Mouse (Mus musculus) heart, embryonic 10.5 days (tissue): ENCODE results near the gene Alcam. TPM values are rescaled to one million over a fixed set of nuclear protein-coding genes. Genes with fewer than 3 reads are reported as not detected.
A peak's percentile ranks its signal among the peaks of the same experiment; 100 is the strongest.

ENCODE experiments used
- DNase-seq: peaks from one replicate; pipeline ENCODE4 v3.0.0-alpha.2; 2017; ENCODE audit warnings: low spot score
- H3K27ac ChIP-seq: fragments of 300-500 bp; sonication (generic); 2 replicates; pipeline ENCODE4 v1.5.1; 2016; ENCODE audit warnings: mild to moderate bottlenecking
- H3K27me3 ChIP-seq: fragments of 300-500 bp; sonication (generic); 2 replicates; pipeline ENCODE4 v1.6.1; 2016; ENCODE audit warnings: mild to moderate bottlenecking; ENCODE audit not compliant: poor library complexity, insufficient read depth, severe bottlenecking
- H3K36me3 ChIP-seq: fragments of 300-500 bp; sonication (generic); 2 replicates; pipeline ENCODE4 v1.6.1; 2016; ENCODE audit warnings: mild to moderate bottlenecking, moderate library complexity
- H3K4me1 ChIP-seq: fragments of 300-500 bp; sonication (generic); 2 replicates; pipeline ENCODE4 v1.6.1; 2016; ENCODE audit warnings: mild to moderate bottlenecking
- H3K4me3 ChIP-seq: fragments of 300-500 bp; sonication (generic); 2 replicates; pipeline ENCODE4 v1.5.1; 2016; ENCODE audit warnings: mild to moderate bottlenecking, moderate library complexity
- H3K9me3 ChIP-seq: fragments of 300-500 bp; sonication (generic); 2 replicates; pipeline ENCODE4 v1.6.1; 2016; ENCODE audit warnings: mild to moderate bottlenecking, moderate library complexity
- WGBS: fragments of 180-500 bp; shearing (Covaris S2); methylation state at CpG from one replicate; pipeline ENCODE4 v1.1.7; 2016; 5-methylcytosine and 5-hydroxymethylcytosine counted together
- polyA plus RNA-seq: library from polyadenylated mRNA; unstranded; fragments of >200 nt; fragmentation: Nextera tagmentation; extraction: Ambion mirVana; gene quantifications from 2 replicates; pipeline ENCODE4 v1.2.1, GENCODE M21; 2016

The Alcam gene
- polyA plus RNA-seq, 1 experiment from 2014 or later, result 17.8 TPM

DNA sequence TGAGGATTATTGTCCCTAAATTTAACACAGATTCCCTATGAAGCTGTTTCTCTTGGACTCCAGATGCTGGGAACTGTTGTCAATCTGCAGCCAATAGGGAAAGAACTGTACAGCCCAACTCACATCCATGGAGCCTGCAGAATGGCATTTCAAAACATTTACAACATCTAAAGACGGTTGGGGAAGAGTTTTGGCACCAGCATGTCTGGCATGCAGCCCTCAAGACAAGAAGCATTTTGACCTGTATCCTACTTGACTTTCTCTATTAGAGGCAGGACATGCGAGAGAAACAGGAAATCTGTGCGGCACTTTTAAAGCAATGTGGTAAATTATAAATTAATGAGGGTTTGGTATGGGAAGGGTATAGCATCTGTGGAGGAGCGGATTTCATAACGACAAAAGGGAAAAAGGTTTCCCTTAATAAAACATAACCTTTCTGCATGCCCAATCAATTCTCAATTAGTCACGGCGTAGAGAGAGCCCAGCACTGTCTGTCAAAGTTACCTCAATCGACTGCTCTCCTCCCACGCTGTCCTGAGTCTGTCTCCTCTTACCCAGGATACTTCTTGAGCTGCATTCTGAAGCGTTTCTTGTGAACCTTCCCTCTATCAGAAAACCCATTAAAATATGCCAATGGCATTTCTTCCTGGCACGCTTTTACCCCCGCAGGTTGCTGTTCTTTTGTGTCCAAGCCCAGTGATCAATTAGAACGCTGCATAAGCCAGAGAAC, 70.3 kb downstream of the Alcam start:
- Histone ChIP-seq H3K27ac (no peak overlapping the region), H3K27me3 (no peaks in the 10 kb centered on the region), H3K4me1 (peaks cover 15% of the 10 kb centered on the region; the same call in 1 of the 2 replicates), H3K9me3 (no peaks in the 10 kb centered on the region), H3K4me3 (no peak overlapping the region), H3K36me3 (no peaks in the 10 kb centered on the region)
- DNase-seq, result no peak
- WGBS, result 71% methylated on average over 13 of the region's 13 CpGs

GRCm38 (mm10) chr16:52378811-52379597, 74.9 kb downstream of the Alcam start:
- Histone ChIP-seq H3K27me3 (no peaks in the 10 kb centered on the region), H3K9me3 (no peaks in the 10 kb centered on the region), H3K27ac (no peak overlapping the region), H3K4me1 (peaks cover 15% of the 10 kb centered on the region; the same call in 1 of the 2 replicates), H3K4me3 (no peak overlapping the region), H3K36me3 (no peaks in the 10 kb centered on the region)
- 66% methylated on average over 7 of the region's 7 CpGs for WGBS
- no peak for DNase-seq

DNA sequence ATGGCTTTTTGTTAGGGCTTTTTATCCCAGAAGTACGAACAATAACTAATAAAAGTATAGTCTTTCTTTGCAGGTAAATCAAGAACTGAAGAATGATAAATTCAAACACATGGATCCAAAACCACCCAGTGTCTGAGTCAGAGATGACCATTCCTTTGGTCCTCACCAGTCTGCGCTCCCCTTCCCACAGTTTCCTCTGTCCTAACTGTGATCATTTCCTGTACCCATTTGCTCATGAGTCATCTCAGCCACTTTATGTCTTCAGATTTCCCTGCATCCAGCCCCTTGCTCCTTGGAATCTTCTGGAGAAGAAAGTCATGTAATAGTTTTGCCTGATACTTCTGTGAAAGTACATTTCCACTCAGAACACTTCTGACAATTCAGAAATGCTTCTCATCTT, 77.0 kb downstream of the Alcam start:
- H3K9me3 ChIP-seq, result no peaks in the 10 kb centered on the region
- no peaks in the 10 kb centered on the region for H3K36me3 ChIP-seq
- no peak overlapping the region for H3K4me3 ChIP-seq
- H3K4me1 ChIP-seq, result 0 out of 2 replicates have a peak, but pooled peaks cover 6% of the 10 kb centered on the region
- DNase-seq, result no peak
- H3K27me3 ChIP-seq, result no peaks in the 10 kb centered on the region
- 85% methylated on average over 2 of the region's 2 CpGs for WGBS
- no peak overlapping the region for H3K27ac ChIP-seq

DNA sequence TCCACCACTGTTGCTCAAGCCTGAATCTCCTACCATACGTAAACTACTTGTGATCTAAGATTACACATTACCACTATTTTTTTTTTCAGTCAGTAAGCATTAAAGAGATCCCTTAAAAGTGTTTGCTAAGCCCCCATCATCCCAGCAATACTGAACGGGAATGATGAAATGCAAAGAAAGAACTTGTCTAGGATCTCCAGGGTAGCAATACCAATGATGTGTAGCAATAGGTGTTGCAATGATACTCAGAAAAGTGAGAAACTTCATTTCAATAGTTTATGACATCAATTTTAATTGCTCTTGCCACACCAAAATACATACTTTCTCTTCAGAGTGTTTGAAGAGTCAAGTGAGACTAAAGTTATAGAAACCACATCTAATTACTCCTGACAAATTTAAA, 81.9 kb downstream of the Alcam start:
- H3K4me3 ChIP-seq, result no peak overlapping the region
- 85% methylated on average over 2 of the region's 2 CpGs for WGBS
- no peak overlapping the region for H3K27ac ChIP-seq
- H3K36me3 ChIP-seq, result no peaks in the 10 kb centered on the region
- H3K9me3 ChIP-seq, result no peaks in the 10 kb centered on the region
- no peak for DNase-seq
- no peaks in the 10 kb centered on the region for H3K4me1 ChIP-seq
- no peaks in the 10 kb centered on the region for H3K27me3 ChIP-seq

DNA sequence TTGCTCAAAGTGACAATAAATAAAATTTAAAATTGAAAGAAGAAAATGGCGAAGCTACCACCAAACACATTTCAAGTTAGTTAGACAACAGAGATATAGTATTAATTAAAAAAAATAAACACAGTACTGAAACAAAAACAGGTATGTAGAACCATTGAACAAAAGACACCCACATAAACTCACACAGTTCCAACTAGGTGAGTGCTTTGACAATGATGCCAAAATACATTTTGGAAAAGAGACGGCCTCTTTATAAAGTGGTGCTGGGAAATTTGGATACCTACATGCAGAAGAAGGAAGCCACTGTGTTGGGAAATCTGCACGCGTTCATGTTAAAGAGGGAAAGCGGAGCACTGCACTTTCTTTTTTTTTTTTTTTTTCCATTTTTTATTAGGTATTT, 85.4 kb downstream of the Alcam start:
- no peak overlapping the region for H3K27ac ChIP-seq
- H3K27me3 ChIP-seq, result no peaks in the 10 kb centered on the region
- 94% methylated on average over 5 of the region's 5 CpGs for WGBS
- no peaks in the 10 kb centered on the region for H3K36me3 ChIP-seq
- no peaks in the 10 kb centered on the region for H3K4me1 ChIP-seq
- H3K4me3 ChIP-seq, result no peak overlapping the region
- no peaks in the 10 kb centered on the region for H3K9me3 ChIP-seq
- DNase-seq, result no peak

DNA sequence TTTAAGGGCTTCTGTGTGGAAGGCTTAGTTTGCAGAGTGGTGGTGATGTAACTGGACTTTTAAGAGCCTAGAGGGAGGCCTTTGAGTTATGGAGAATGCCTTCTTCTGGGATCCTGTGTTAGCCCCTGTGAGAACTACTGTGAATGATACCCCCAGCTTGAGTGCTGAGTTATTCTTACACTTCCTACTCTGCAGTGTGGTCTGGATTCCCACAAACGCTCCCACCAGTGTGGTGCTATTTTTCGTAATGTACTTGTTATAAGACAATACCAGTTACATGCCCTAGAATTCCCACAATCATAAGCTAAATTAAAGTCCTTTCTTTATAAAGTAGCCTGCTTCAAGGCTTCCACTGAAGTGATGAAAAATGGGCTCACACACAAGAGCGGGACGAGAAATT, 87.0 kb downstream of the Alcam start:
- no peak for DNase-seq
- Histone ChIP-seq H3K27ac (no peak overlapping the region), H3K4me1 (no peaks in the 10 kb centered on the region), H3K9me3 (no peaks in the 10 kb centered on the region), H3K36me3 (no peaks in the 10 kb centered on the region), H3K4me3 (no peak overlapping the region), H3K27me3 (no peaks in the 10 kb centered on the region)
- 89% methylated on average over 4 of the region's 4 CpGs for WGBS

DNA sequence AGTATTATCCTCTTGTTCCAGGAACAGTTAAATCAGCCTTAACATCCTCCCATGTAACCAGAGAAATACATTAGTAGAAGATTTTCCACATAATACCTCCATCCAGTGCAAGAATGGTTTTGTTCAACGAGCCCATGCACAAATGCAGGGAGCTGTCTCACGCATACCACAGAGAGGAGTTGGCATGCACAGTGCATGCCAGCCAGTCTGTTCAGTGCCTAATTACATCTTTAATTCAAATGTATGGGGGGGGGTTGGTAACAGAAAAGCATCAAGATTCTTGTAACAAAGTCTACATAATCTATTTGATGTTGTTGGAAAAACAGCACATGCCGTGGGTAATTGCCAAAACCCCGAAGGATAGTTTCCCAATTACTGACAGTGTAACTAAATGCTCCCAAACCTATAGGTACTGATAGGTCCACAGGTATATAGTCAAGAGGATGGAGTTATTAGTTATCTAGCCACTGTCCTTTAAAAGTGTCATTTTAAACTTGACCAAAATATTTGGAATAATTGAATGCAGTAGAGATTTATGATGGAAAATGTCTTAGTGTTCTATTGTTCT, 89.8 kb downstream of the Alcam start:
- H3K27ac ChIP-seq, result no peak overlapping the region
- no peaks in the 10 kb centered on the region for H3K9me3 ChIP-seq
- DNase-seq, result no peak
- no peaks in the 10 kb centered on the region for H3K27me3 ChIP-seq
- no peaks in the 10 kb centered on the region for H3K36me3 ChIP-seq
- H3K4me1 ChIP-seq, result no peaks in the 10 kb centered on the region
- no peak overlapping the region for H3K4me3 ChIP-seq
- WGBS, result 85% methylated on average over 4 of the region's 4 CpGs

- Histone ChIP-seq H3K4me1 (peaks cover 7% of the 10 kb centered on the region; the same call in 1 of the 2 replicates), H3K27ac (no peak overlapping the region), H3K36me3 (no peaks in the 10 kb centered on the region), H3K9me3 (no peaks in the 10 kb centered on the region), H3K4me3 (0 out of 2 replicates have a peak overlapping the region, but pooled peaks have one; percentile 18), H3K27me3 (no peaks in the 10 kb centered on the region)
- WGBS, result 33% methylated on average over 2 of the region's 2 CpGs
- no peak for DNase-seq
These were observed 110.3 kb downstream of the Alcam start for GRCm38 (mm10) chr16:52343467-52344033.

DNA sequence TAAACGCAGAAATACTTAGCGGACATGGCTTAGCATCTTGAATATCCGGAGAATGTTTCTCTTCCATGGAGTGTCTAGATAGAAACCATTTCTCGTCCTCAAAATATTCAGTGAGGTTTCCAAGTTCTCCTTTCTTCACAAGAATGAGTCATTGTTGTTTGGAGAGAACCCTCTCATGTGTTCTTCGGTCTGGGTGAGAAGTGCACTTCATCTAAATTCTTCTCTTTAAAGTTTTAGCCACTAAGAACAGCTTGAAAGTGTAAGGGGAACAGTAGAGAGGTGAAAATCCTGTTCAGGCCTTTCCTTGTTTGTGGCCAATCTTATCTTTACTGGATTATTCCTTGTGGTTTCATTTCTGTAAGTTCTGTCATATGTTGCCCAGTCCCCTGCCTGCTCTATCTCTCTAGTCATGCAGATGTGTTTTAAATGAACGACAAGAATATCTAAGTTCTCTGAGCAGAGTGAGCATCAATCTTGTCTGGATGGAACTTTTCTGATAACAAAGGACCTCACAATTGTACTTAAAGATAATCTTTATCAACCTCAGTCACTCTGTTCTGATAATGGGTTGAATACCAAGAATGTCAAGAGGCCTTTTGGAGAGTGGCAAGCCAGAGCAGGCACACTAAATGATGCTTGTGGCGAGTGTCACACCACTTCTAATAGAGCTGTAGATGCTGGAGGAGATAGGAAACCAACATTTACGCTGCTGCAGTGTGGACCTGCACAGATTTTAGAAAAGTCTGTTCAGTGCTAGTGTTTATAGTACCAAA, 111.0 kb downstream of the Alcam start:
- no peak for DNase-seq
- WGBS, result 41% methylated on average over 8 of the region's 8 CpGs
- H3K4me3 ChIP-seq, result peak overlapping the region; percentile 18; the same call in 1 of the 2 replicates
- H3K36me3 ChIP-seq, result no peaks in the 10 kb centered on the region
- no peaks in the 10 kb centered on the region for H3K27me3 ChIP-seq
- H3K4me1 ChIP-seq, result peaks cover 7% of the 10 kb centered on the region; the same call in 1 of the 2 replicates
- H3K9me3 ChIP-seq, result no peaks in the 10 kb centered on the region
- no peak overlapping the region for H3K27ac ChIP-seq

DNA sequence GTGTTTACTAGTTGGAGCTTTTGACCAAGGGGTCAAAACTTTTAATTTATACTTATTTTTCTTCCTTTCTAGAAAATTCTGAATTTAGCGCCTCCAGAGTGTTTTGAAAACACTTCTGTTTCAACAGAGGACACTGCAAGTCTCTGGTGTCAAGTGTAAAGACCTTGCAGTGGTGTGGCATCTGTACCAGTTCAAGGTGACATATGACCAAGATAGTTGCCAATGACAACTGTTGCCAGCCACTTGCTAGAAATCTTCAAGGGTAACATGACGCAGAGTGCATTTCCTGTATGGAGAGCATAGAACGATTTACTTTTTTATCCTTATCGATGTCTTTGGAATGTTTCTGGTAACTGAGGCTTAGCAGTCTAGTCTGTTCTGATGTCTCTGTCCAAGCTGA, 119.8 kb downstream of the Alcam start:
- no peaks in the 10 kb centered on the region for H3K27me3 ChIP-seq
- H3K4me1 ChIP-seq, result peaks cover 20% of the 10 kb centered on the region
- DNase-seq, result peak; percentile 76
- no peaks in the 10 kb centered on the region for H3K36me3 ChIP-seq
- H3K27ac ChIP-seq, result 0 out of 2 replicates have a peak overlapping the region, but pooled peaks have one; percentile 10
- no peaks in the 10 kb centered on the region for H3K9me3 ChIP-seq
- H3K4me3 ChIP-seq, result no peak overlapping the region
- 47% methylated on average over 4 of the region's 4 CpGs for WGBS

GRCm38 (mm10) chr16:52333631-52334030, 120.2 kb downstream of the Alcam start:
- WGBS, result 81% methylated on average over 5 of the region's 5 CpGs
- DNase-seq, result no peak

GRCm38 (mm10) chr16:52331341-52331830, 122.5 kb downstream of the Alcam start:
- H3K36me3 ChIP-seq, result no peaks in the 10 kb centered on the region
- peaks cover 20% of the 10 kb centered on the region for H3K4me1 ChIP-seq
- no peaks in the 10 kb centered on the region for H3K9me3 ChIP-seq
- WGBS, result 89% methylated on average over 3 of the region's 3 CpGs
- DNase-seq, result no peak
- H3K27me3 ChIP-seq, result no peaks in the 10 kb centered on the region
- no peak overlapping the region for H3K27ac ChIP-seq
- H3K4me3 ChIP-seq, result no peak overlapping the region

More at GRCm38 (mm10) chr16:52333631-52334030, 120.2 kb downstream of the Alcam start:
- Histone ChIP-seq H3K27me3 (no peaks in the 10 kb centered on the region), H3K4me3 (no peak overlapping the region), H3K4me1 (peaks cover 20% of the 10 kb centered on the region), H3K27ac (no peak overlapping the region), H3K9me3 (no peaks in the 10 kb centered on the region), H3K36me3 (no peaks in the 10 kb centered on the region)
